Mouse (Mus musculus) midbrain, embryonic 11.5 days (tissue): ENCODE measurements around the gene Ppp2r3a. TPM values are rescaled to one million over a fixed set of nuclear protein-coding genes. Genes with fewer than 3 reads are reported as not detected.

Experiments
- ATAC-seq: fragments of 200-750 bp; cut with Nextera tagmentation; 2 replicates; pipeline ENCODE4 v1.8.0; 2017; ENCODE audit warnings: moderate TSS enrichment, moderate library complexity; ENCODE audit not compliant: low FRiP score
- DNase-seq: peaks from one replicate; pipeline ENCODE4 v3.0.0; 2015; ENCODE audit warnings: low spot score; ENCODE audit errors: missing footprints
- H3K27ac ChIP-seq: fragments of 300-500 bp; sonication (generic); 2 replicates; pipeline ENCODE4 v1.5.1; 2014; ENCODE audit warnings: low read depth, low read length
- H3K27me3 ChIP-seq: fragments of 300-500 bp; sonication (generic); 2 replicates; pipeline ENCODE4 v1.6.1; 2014; ENCODE audit warnings: mild to moderate bottlenecking, low read length, moderate library complexity, mixed read lengths; ENCODE audit not compliant: control insufficient read depth, insufficient read depth
- H3K36me3 ChIP-seq: fragments of 300-500 bp; sonication (generic); 2 replicates; pipeline ENCODE4 v1.6.1; 2014; ENCODE audit warnings: mild to moderate bottlenecking, low read length, moderate library complexity, mixed read lengths; ENCODE audit not compliant: control insufficient read depth, insufficient read depth
- H3K4me1 ChIP-seq: fragments of 300-500 bp; sonication (generic); 2 replicates; pipeline ENCODE4 v1.6.1; 2014; ENCODE audit warnings: low read length; ENCODE audit not compliant: control insufficient read depth, insufficient read depth
- H3K4me2 ChIP-seq: fragments of 300-500 bp; sonication (generic); 2 replicates; pipeline ENCODE4 v1.6.1; 2014; ENCODE audit warnings: mild to moderate bottlenecking, moderate library complexity
- H3K4me3 ChIP-seq: fragments of 300-500 bp; sonication (generic); 2 replicates; pipeline ENCODE4 v1.5.1; 2014; ENCODE audit warnings: low read depth, low read length
- H3K9ac ChIP-seq: fragments of 300-500 bp; sonication (generic); 2 replicates; pipeline ENCODE4 v1.6.1; 2014; ENCODE audit warnings: low read length
- H3K9me3 ChIP-seq: fragments of 300-500 bp; sonication (generic); 2 replicates; pipeline ENCODE4 v1.6.1; 2016; ENCODE audit warnings: low read length; ENCODE audit not compliant: control insufficient read depth
- WGBS: fragments of 180-500 bp; shearing (Covaris S2); extraction: QIAGEN DNeasy Blood & Tissue Kit; methylation state at CpG from one replicate; pipeline ENCODE4 v1.1.7; 2014; 5-methylcytosine and 5-hydroxymethylcytosine counted together
- polyA plus RNA-seq: library from polyadenylated mRNA; unstranded; fragments of >200 nt; fragmentation: Nextera tagmentation; extraction: Ambion mirVana; gene quantifications from 2 replicates; pipeline ENCODE4 v1.2.1, GENCODE M21; 2014

Ppp2r3a gene
- polyA plus RNA-seq, 1 experiment from 2014 or later: 15.7 TPM

- Histone ChIP-seq H3K4me3 (no peak overlapping the region), H3K4me2 (no peak overlapping the region), H3K27ac (no peak overlapping the region), H3K9ac (no peak overlapping the region), H3K27me3 (no peaks in the 10 kb centered on the region), H3K9me3 (no peaks in the 10 kb centered on the region), H3K36me3 (no peaks in the 10 kb centered on the region), H3K4me1 (no peaks in the 10 kb centered on the region)
- 79% methylated on average over 5 of the region's 5 CpGs for WGBS
- ATAC-seq (no peak), DNase-seq (no peak)
These were observed 98.7 kb downstream of the Ppp2r3a start for GRCm38 (mm10) chr9:101152872-101153271.

- ATAC-seq (no peak), DNase-seq (no peak)
- no peak overlapping the region for H3K27ac ChIP-seq
- H3K27me3 ChIP-seq: no peaks in the 10 kb centered on the region
- H3K9ac ChIP-seq: no peak overlapping the region
- no peak overlapping the region for H3K4me3 ChIP-seq
- no peaks in the 10 kb centered on the region for H3K9me3 ChIP-seq
- no peaks in the 10 kb centered on the region for H3K4me1 ChIP-seq
- no peak overlapping the region for H3K4me2 ChIP-seq
- H3K36me3 ChIP-seq: no peaks in the 10 kb centered on the region
- 97% methylated on average over 4 of the region's 4 CpGs for WGBS
These were observed 108.0 kb downstream of the Ppp2r3a start for GRCm38 (mm10) chr9:101143635-101144034.

- Histone ChIP-seq H3K9me3 (no peaks in the 10 kb centered on the region; the same call in 1 of the 2 replicates), H3K27ac (no peak overlapping the region), H3K27me3 (no peaks in the 10 kb centered on the region), H3K9ac (no peak overlapping the region), H3K4me3 (no peak overlapping the region), H3K4me2 (no peak overlapping the region), H3K4me1 (no peaks in the 10 kb centered on the region), H3K36me3 (no peaks in the 10 kb centered on the region)
- no peak for ATAC-seq
- 92% methylated on average over 8 of the region's 8 CpGs for WGBS
- no peak for DNase-seq
These were observed 137.3 kb downstream of the Ppp2r3a start for GRCm38 (mm10) chr9:101114182-101114884.

GRCm38 (mm10) chr9:101113317-101113716 lies 138.3 kb downstream of the Ppp2r3a start:
- 81% methylated on average over 4 of the region's 4 CpGs for WGBS
- no peaks in the 10 kb centered on the region; the same call in 1 of the 2 replicates for H3K9me3 ChIP-seq
- no peak overlapping the region for H3K9ac ChIP-seq
- ATAC-seq (no peak), DNase-seq (no peak)
- no peak overlapping the region for H3K4me3 ChIP-seq
- H3K27me3 ChIP-seq: no peaks in the 10 kb centered on the region
- H3K27ac ChIP-seq: no peak overlapping the region
- no peak overlapping the region for H3K4me2 ChIP-seq
- H3K4me1 ChIP-seq: no peaks in the 10 kb centered on the region
- no peaks in the 10 kb centered on the region for H3K36me3 ChIP-seq

- Histone ChIP-seq H3K9me3 (no peaks in the 10 kb centered on the region; the same call in 1 of the 2 replicates), H3K4me2 (no peak overlapping the region), H3K4me1 (no peaks in the 10 kb centered on the region), H3K27ac (no peak overlapping the region), H3K36me3 (peaks cover 5% of the 10 kb centered on the region; the same call in 1 of the 2 replicates), H3K4me3 (no peak overlapping the region), H3K9ac (no peak overlapping the region), H3K27me3 (no peaks in the 10 kb centered on the region)
- DNase-seq (peak; percentile 72), ATAC-seq (no peak)
- WGBS: 69% methylated on average over 3 of the region's 3 CpGs
These were observed 141.6 kb downstream of the Ppp2r3a start for GRCm38 (mm10) chr9:101110013-101110412.

- DNase-seq (no peak), ATAC-seq (no peak)
- H3K27me3 ChIP-seq: no peaks in the 10 kb centered on the region
- no peak overlapping the region for H3K4me2 ChIP-seq
- H3K4me1 ChIP-seq: no peaks in the 10 kb centered on the region
- no peaks in the 10 kb centered on the region; the same call in 1 of the 2 replicates for H3K9me3 ChIP-seq
- H3K27ac ChIP-seq: no peak overlapping the region
- 83% methylated on average over 3 of the region's 3 CpGs for WGBS
- H3K9ac ChIP-seq: no peak overlapping the region
- H3K4me3 ChIP-seq: no peak overlapping the region
- peaks cover 5% of the 10 kb centered on the region; the same call in 1 of the 2 replicates for H3K36me3 ChIP-seq
These were observed 144.2 kb downstream of the Ppp2r3a start for GRCm38 (mm10) chr9:101107386-101107785.

GRCm38 (mm10) chr9:101105735-101106134 lies 145.9 kb downstream of the Ppp2r3a start:
- whole genome bisulfite sequencing: 96% methylated on average over 6 of the region's 6 CpGs
- Histone ChIP-seq H3K4me2 (no peak overlapping the region), H3K4me3 (no peak overlapping the region), H3K9me3 (no peaks in the 10 kb centered on the region), H3K9ac (no peak overlapping the region), H3K27ac (no peak overlapping the region), H3K4me1 (no peaks in the 10 kb centered on the region), H3K36me3 (peaks cover 7% of the 10 kb centered on the region; the same call in 1 of the 2 replicates), H3K27me3 (no peaks in the 10 kb centered on the region)
- DNase-seq (peak; percentile 71), ATAC-seq (no peak)

- Histone ChIP-seq H3K4me3 (no peak overlapping the region), H3K27me3 (no peaks in the 10 kb centered on the region), H3K9me3 (no peaks in the 10 kb centered on the region), H3K27ac (no peak overlapping the region), H3K9ac (no peak overlapping the region), H3K4me1 (no peaks in the 10 kb centered on the region), H3K4me2 (no peak overlapping the region), H3K36me3 (peaks cover 7% of the 10 kb centered on the region; the same call in 1 of the 2 replicates)
- ATAC-seq (no peak), DNase-seq (peak; percentile 49)
- 89% methylated on average over 11 of the region's 11 CpGs for WGBS
These were observed 146.7 kb downstream of the Ppp2r3a start for GRCm38 (mm10) chr9:101104931-101105330.

GRCm38 (mm10) chr9:101102288-101102687 lies 149.3 kb downstream of the Ppp2r3a start:
- Histone ChIP-seq H3K9ac (no peak overlapping the region), H3K4me1 (no peaks in the 10 kb centered on the region), H3K4me2 (no peak overlapping the region), H3K27me3 (no peaks in the 10 kb centered on the region), H3K27ac (no peak overlapping the region), H3K36me3 (peaks cover 4% of the 10 kb centered on the region; the same call in 1 of the 2 replicates), H3K4me3 (no peak overlapping the region), H3K9me3 (peaks cover 5% of the 10 kb centered on the region)
- DNase-seq: peak; percentile 45
- no peak for ATAC-seq
- WGBS: 91% methylated on average over 3 of the region's 3 CpGs
